Mouse (Mus musculus) midbrain, embryonic 16.5 days (tissue): ENCODE data around the gene Fubp1. TPM values are rescaled to one million over a fixed set of nuclear protein-coding genes. Genes with fewer than 3 reads are reported as not detected.

ENCODE experiments used
- ATAC-seq: fragments of 200-750 bp; cut with Nextera tagmentation; 2 replicates; pipeline ENCODE4 v1.8.0; 2017; ENCODE audit warnings: moderate TSS enrichment
- H3K27ac ChIP-seq: fragments of 300-500 bp; sonication (generic); 2 replicates; pipeline ENCODE4 v1.5.1; 2014; ENCODE audit warnings: mild to moderate bottlenecking, low read length, mixed read lengths
- H3K27me3 ChIP-seq: fragments of 300-500 bp; sonication (generic); 2 replicates; pipeline ENCODE4 v1.6.1; 2014; ENCODE audit warnings: low read depth, low read length, mixed read lengths; ENCODE audit not compliant: control insufficient read depth, insufficient read depth
- H3K36me3 ChIP-seq: fragments of 300-500 bp; sonication (generic); 2 replicates; pipeline ENCODE4 v1.6.1; 2014; ENCODE audit warnings: mild to moderate bottlenecking, low read length, moderate library complexity, mixed read lengths; ENCODE audit not compliant: control insufficient read depth, insufficient read depth
- H3K4me1 ChIP-seq: fragments of 300-500 bp; sonication (generic); 2 replicates; pipeline ENCODE4 v1.6.1; 2014; ENCODE audit warnings: mild to moderate bottlenecking, low read length, mixed read lengths; ENCODE audit not compliant: control insufficient read depth, insufficient read depth
- H3K4me2 ChIP-seq: fragments of 300-500 bp; sonication (generic); 2 replicates; pipeline ENCODE4 v1.6.1; 2014; ENCODE audit warnings: mild to moderate bottlenecking, low read length, mixed read lengths
- H3K4me3 ChIP-seq: fragments of 300-500 bp; sonication (generic); 2 replicates; pipeline ENCODE4 v1.5.1; 2014; ENCODE audit warnings: low read depth, mild to moderate bottlenecking, low read length, moderate library complexity, mixed read lengths
- H3K9ac ChIP-seq: fragments of 300-500 bp; sonication (generic); 2 replicates; pipeline ENCODE4 v1.6.1; 2014; ENCODE audit warnings: low read depth, low read length, mixed read lengths
- H3K9me3 ChIP-seq: fragments of 300-500 bp; sonication (generic); replicated peaks from 2 replicates; pipeline ENCODE4 v1.6.1; 2014; ENCODE audit warnings: mild to moderate bottlenecking, low read length, mixed read lengths; ENCODE audit not compliant: control insufficient read depth, poor library complexity, severe bottlenecking
- WGBS: fragments of 180-500 bp; shearing (Covaris S2); extraction: QIAGEN DNeasy Blood & Tissue Kit; methylation state at CpG from one replicate; pipeline ENCODE4 v1.1.7; 2014; 5-methylcytosine and 5-hydroxymethylcytosine counted together
- polyA plus RNA-seq: library from polyadenylated mRNA; unstranded; fragments of >200 nt; fragmentation: Nextera tagmentation; extraction: Ambion mirVana; gene quantifications from 2 replicates; pipeline ENCODE4 v1.2.1, GENCODE M21; 2015

The Fubp1 gene
- polyA plus RNA-seq, 1 experiment from 2014 or later, result 191 TPM

DNA sequence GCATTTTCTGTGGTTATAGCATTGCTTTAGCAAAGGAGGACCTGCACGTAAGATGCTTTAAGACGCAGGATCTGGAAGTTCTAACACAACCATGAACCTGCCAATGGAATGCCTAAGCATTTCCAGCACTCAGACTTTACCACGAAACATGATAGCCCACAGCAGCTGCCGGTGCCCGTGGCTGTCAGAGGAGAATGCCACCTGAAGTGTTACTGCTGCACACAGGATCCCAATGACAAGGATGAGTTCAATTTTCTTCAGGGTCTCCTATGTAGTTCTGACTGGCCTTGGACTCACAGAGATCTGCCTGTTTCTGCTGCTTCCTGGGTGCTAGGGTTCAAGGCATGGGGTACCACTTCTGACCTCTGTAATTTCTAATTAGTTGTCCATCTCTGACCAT, 74.5 kb downstream of the Fubp1 start:
- Histone ChIP-seq H3K9me3 (no peaks in the 10 kb centered on the region), H3K27me3 (no peaks in the 10 kb centered on the region), H3K4me3 (no peak overlapping the region), H3K4me1 (no peaks in the 10 kb centered on the region), H3K4me2 (no peak overlapping the region), H3K9ac (no peak overlapping the region), H3K36me3 (peaks cover 38% of the 10 kb centered on the region), H3K27ac (no peak overlapping the region)
- no peak for ATAC-seq
- WGBS, result 98% methylated on average over 5 of the region's 5 CpGs

Other genes with a start within 250 kb of the Fubp1 start
- gene Gipc2, start 44.2 kb upstream of the Fubp1 start, polyA plus RNA-seq, result 13.6 and 16.2 TPM in 2 replicates
- 48.8 and 52.5 TPM in 2 replicates for gene Dnajb4, start 120 bp upstream of the Fubp1 start, polyA plus RNA-seq
- gene Nexn, start 55.9 kb downstream of the Fubp1 start, polyA plus RNA-seq, result 1.8 TPM in 2 replicates
- 18.4 and 19.3 TPM in 2 replicates for gene Miga1, start 130.0 kb downstream of the Fubp1 start, polyA plus RNA-seq
- gene Usp33, start 136.1 kb downstream of the Fubp1 start, polyA plus RNA-seq, result 99.6 and 102 TPM in 2 replicates
- gene Zzz3, start 185.1 kb downstream of the Fubp1 start, polyA plus RNA-seq, result 27.1 and 32.9 TPM in 2 replicates